Mouse (Mus musculus): ENCODE results near the gene Tmem209. TPM values are rescaled to one million over a fixed set of nuclear protein-coding genes. Genes with fewer than 3 reads are reported as not detected.

Gene Tmem209
- polyA plus RNA-seq, 1 experiment = 33.2 TPM

DNA sequence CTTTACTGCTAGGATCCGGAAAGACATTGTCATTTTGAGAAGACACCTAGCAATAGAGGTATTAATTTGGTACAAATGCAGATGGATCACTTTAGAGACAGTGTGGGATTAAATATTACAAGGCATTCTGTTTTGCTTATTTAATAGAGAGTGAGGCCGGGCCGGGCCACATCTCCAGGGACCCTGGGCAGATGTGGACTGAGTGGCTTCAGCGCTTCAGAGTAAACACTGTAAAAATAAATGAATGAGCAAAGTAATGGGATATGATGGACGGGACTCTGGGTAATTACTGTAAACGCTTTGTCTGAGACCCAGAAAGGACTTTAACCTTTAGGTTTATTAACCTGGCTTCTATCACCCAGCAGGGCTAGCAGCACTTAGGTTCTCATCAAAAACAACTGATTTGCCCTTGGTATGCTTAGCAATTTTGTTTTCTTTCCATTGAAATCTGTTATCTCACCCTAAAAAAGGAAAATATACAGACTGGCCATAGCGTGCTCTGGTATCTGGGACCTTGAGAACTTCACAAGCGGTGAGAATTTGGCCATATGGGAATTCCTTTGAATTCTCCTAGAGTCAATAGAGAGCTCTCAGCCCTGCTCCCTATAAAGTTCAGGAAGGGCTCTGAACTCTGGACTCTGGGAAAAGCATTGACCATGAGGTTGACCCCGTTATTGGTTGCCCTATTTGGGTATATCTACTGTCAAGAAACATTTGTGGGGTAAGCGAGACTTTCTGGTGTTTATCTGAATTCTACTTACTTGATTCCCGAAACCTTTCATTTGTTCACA is 31.6 kb upstream of the Tmem209 start, which contains the start of gene Cpa2:
TSS of gene Cpa2 (plus strand) at position 574 of the 791 bp plus-strand sequence.
- Histone ChIP-seq H3K27ac (ENCODE audit: insufficient read depth, low read length) (no peak within 1 kb of the TSS), H3K4me1 (ENCODE audit: control insufficient read depth, insufficient read depth, low read length) (peaks cover 3% of the 10 kb centered on the region; the same call in 1 of the 2 replicates), H3K4me3 (ENCODE audit: insufficient read depth, low read length) (no peak within 1 kb of the TSS)
- TF ChIP-seq POLR2A (IDR thresholded peaks at IDR 0.05; ENCODE audit: extremely low read depth, insufficient read depth, low read length) (no peak), CTCF (IDR thresholded peaks at IDR 0.05; ENCODE audit: extremely low read depth, insufficient read depth, low read length) (no peak)

DNA sequence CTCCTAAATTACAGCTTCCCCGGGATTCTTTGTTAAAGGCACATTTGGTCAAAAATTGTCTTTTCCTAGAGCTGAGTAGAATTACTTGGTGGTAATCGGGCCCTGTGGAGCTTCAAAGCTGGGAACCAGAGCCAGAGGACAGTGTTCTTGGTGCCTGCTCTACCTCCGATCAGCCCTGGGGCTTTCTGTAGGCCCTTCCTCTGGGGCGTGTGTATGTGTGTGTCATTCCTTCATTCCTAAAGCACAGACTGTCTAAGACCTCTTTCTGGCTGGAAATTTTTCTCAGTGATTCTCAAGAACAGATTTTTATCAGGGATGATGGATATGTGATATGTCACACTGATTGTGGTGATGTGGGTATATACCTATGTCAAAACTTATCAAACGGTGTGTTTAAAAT is 29.2 kb upstream of the Tmem209 start:
- H3K4me1 ChIP-seq (ENCODE audit: control insufficient read depth, insufficient read depth, low read length) = no peaks in the 10 kb centered on the region
- no peak overlapping the region for H3K27ac ChIP-seq (ENCODE audit: insufficient read depth, low read length)
- no peak overlapping the region for H3K4me3 ChIP-seq (ENCODE audit: insufficient read depth, low read length)
- TF ChIP-seq CTCF (IDR thresholded peaks at IDR 0.05; ENCODE audit: extremely low read depth, insufficient read depth, low read length) = no peak
- TF ChIP-seq POLR2A (IDR thresholded peaks at IDR 0.05; ENCODE audit: extremely low read depth, insufficient read depth, low read length) = no peak

DNA sequence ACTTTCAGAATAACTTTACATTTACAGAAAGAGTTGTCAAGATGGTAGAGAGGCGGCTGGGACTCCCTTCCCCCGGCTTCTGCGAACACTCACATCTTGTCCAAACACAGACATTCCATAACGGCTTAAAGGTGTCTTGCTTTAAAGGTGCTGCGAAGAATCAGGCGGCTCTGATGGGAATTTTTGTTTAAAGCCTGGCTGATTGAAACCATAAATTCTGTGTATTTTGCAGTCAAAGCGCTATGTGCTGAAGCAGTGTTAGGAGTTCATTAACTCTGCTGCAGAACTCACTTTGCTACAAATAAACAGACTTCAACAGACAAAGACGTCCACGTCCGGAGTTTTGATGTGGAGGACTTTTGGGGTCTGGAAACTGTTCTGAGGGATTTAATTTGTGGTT is 28.7 kb upstream of the Tmem209 start:
- no peak for TF ChIP-seq CTCF (IDR thresholded peaks at IDR 0.05; ENCODE audit: extremely low read depth, insufficient read depth, low read length)
- TF ChIP-seq POLR2A (IDR thresholded peaks at IDR 0.05; ENCODE audit: extremely low read depth, insufficient read depth, low read length) = no peak
- H3K27ac ChIP-seq (ENCODE audit: insufficient read depth, low read length) = no peak overlapping the region
- no peaks in the 10 kb centered on the region for H3K4me1 ChIP-seq (ENCODE audit: control insufficient read depth, insufficient read depth, low read length)
- H3K4me3 ChIP-seq (ENCODE audit: insufficient read depth, low read length) = no peak overlapping the region

DNA sequence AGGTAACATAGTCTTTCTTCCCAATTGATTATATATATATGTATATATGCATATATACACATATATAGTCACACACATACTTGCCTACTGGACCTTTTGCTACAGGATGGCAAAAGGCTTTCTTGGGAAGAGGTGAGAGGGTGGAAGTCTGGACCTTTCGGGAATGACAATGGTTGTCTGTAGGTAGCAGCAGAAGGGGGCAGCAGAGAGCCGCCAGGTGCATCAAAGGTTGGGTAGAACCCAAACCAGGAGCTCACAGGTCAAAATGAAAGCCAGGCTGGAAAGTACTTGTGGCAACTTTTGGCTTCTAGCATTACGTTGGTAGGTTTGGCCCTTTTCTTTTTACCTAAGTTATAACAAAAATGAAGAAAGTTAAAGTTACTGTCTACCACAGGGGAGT is 25.8 kb upstream of the Tmem209 start:
- no peak overlapping the region for H3K4me3 ChIP-seq (ENCODE audit: insufficient read depth, low read length)
- H3K27ac ChIP-seq (ENCODE audit: insufficient read depth, low read length) = no peak overlapping the region
- no peaks in the 10 kb centered on the region for H3K4me1 ChIP-seq (ENCODE audit: control insufficient read depth, insufficient read depth, low read length)
- peak; percentile 52 for TF ChIP-seq CTCF (IDR thresholded peaks at IDR 0.05; ENCODE audit: extremely low read depth, insufficient read depth, low read length)
- TF ChIP-seq POLR2A (IDR thresholded peaks at IDR 0.05; ENCODE audit: extremely low read depth, insufficient read depth, low read length) = no peak

DNA sequence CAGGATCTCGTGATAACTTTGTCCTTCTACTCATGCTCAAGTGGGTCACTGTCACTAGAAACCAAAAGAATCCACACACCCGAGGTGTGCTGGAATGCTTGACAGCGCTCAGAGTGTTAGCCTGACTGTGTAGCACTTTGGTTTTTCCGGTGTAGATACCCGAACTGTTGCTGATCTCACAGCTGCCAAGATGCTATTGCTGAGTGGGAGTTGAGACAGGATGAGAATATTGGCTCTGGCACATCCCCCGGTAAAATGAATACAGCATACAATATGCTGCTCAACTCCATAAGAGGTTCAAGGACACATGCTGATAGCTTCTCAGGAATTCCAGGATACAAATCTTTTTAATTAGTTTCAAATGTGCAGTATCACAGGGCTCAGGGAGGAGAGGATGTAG is 19.2 kb upstream of the Tmem209 start:
- Histone ChIP-seq H3K4me3 (ENCODE audit: insufficient read depth, low read length) (no peak overlapping the region), H3K4me1 (ENCODE audit: control insufficient read depth, insufficient read depth, low read length) (peaks cover 2% of the 10 kb centered on the region), H3K27ac (ENCODE audit: insufficient read depth, low read length) (no peak overlapping the region)
- no peak for TF ChIP-seq POLR2A (IDR thresholded peaks at IDR 0.05; ENCODE audit: extremely low read depth, insufficient read depth, low read length)
- no peak for TF ChIP-seq CTCF (IDR thresholded peaks at IDR 0.05; ENCODE audit: extremely low read depth, insufficient read depth, low read length)

DNA sequence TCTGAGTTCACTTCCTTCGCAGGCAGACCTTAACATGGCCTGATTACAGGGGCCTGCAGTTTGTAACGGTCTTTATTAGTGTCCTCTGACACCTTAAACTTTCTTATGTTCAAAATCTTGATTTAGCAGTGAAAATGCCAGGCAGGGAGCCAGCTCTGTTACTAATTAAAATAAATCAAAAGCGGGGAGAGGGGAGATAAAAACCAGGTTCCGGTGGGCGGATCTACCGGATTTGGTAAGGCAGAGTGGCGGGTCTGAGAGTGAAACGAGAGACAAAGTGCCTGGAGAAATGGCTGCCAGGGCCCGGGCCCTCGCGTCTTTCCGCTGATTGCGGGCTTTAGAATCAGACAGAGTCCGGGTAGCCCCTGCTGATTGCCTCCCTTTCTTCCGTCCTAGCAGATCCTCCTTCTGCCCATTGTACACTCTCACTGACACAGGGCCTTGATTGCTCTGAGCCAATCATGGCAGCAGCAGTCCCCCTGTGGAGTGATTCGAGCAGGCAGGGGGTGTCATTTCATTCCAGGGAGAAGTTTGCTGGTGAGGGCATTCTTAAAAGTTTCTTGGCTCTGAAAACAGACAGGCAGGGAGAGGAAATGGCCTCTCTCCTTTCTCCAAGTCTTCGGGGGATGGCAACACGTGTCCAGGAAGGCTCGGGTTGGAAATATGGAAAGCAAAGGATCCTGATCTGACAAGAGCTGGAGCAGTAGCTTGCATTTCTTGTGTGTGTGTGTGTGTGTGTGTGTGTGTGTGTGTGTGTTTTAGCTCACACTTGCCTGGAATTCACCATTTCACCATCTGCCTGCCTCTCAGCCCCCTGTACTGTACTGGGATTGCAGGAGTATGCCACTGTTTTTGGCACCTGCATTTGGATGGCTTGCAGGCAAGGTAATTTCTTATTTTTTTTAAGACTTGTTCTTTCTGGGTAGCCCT is 17.3 kb upstream of the Tmem209 start:
- TF ChIP-seq POLR2A (IDR thresholded peaks at IDR 0.05; ENCODE audit: extremely low read depth, insufficient read depth, low read length) (no peak), CTCF (IDR thresholded peaks at IDR 0.05; ENCODE audit: extremely low read depth, insufficient read depth, low read length) (no peak)
- no peak overlapping the region for H3K27ac ChIP-seq (ENCODE audit: insufficient read depth, low read length)
- peaks cover 2% of the 10 kb centered on the region for H3K4me1 ChIP-seq (ENCODE audit: control insufficient read depth, insufficient read depth, low read length)
- H3K4me3 ChIP-seq (ENCODE audit: insufficient read depth, low read length) = no peak overlapping the region

DNA sequence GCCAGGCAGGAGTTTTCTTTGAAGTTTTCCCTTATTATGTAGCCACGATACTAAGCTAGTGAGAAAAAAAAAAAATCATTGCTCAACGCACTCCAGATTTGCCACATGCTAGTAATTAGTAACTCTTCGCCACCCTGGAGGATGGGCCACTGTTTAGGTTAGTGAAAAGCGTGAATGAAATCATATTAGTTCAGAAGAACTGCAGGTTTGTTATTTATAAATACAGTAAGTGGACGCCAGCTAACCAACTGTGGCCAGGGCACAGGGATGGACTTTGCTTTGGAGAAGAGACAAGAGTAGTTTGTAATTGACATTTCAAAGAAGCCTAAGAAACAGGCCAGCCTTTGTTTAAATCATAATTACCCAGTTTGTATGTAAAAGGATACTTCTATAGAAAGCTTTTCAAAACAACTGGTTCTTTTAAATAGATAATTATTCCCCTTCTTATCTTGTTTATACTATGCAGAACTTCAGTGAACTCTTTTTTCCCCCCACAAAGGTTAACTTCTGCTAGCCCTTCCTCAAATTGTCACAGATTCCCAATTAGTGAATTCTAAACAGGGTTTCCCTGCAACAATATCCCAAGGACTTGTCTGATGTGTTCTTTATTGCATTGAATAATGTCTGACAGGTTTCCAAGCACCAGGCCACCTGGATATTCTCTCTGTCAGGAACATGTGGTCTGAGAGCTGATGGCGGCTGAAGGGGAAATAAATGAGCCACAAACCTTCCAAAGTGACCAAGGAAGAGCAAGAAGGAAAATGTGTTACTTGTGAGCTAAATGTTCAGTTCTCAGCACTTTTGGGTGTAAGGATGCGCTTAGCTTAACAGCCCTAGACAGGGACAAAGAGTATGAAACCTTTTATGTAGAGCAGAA is 16.1 kb upstream of the Tmem209 start:
- Histone ChIP-seq H3K27ac (ENCODE audit: insufficient read depth, low read length) (no peak overlapping the region), H3K4me3 (ENCODE audit: insufficient read depth, low read length) (no peak overlapping the region), H3K4me1 (ENCODE audit: control insufficient read depth, insufficient read depth, low read length) (peaks cover 2% of the 10 kb centered on the region)
- TF ChIP-seq CTCF (IDR thresholded peaks at IDR 0.05; ENCODE audit: extremely low read depth, insufficient read depth, low read length) = no peak
- TF ChIP-seq POLR2A (IDR thresholded peaks at IDR 0.05; ENCODE audit: extremely low read depth, insufficient read depth, low read length) = no peak

DNA sequence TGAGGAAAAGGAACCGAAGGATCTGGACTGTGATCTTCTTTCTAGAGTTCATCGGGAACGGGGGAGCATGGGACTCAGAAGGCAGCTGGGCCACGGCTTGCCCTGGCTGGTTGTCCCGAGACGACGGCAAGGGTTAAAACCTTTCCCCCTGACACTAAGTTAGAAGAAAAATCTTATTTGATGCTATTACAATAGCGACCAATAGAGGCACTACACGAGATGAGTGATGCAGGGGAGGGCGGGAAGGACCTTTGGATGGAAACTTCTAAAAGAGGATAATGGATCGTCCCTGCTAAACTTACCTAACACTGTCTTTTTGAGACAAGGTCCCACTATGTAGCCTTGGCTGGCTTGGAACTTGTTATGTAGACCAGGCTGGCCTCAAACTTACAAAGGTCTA is 10.8 kb upstream of the Tmem209 start:
- no peak for TF ChIP-seq CTCF (IDR thresholded peaks at IDR 0.05; ENCODE audit: extremely low read depth, insufficient read depth, low read length)
- no peak for TF ChIP-seq POLR2A (IDR thresholded peaks at IDR 0.05; ENCODE audit: extremely low read depth, insufficient read depth, low read length)
- H3K4me1 ChIP-seq (ENCODE audit: control insufficient read depth, insufficient read depth, low read length) = no peaks in the 10 kb centered on the region
- H3K4me3 ChIP-seq (ENCODE audit: insufficient read depth, low read length) = no peak overlapping the region
- H3K27ac ChIP-seq (ENCODE audit: insufficient read depth, low read length) = no peak overlapping the region

DNA sequence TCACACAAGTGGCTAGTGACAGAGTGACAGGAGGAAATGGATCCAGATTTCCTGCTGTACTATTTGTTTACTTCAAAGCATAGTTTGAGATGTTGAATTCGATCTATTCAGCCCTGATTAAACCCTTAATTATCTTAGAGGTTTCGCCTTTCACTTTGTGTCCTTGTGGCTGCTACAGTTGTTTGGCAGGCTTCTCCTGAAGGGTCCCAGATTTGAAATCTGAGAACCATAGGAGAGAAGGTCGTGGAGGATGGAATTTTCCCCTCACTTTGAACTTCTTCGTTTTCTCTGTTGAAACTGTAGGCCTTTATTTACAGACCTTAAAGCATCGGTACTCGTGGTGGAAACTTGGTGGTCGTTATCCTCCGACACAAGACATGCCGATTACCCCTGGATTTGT is 4.7 kb upstream of the Tmem209 start:
- Histone ChIP-seq H3K4me1 (ENCODE audit: control insufficient read depth, insufficient read depth, low read length) (no peaks in the 10 kb centered on the region), H3K4me3 (ENCODE audit: insufficient read depth, low read length) (no peak overlapping the region), H3K27ac (ENCODE audit: insufficient read depth, low read length) (no peak overlapping the region)
- TF ChIP-seq CTCF (IDR thresholded peaks at IDR 0.05; ENCODE audit: extremely low read depth, insufficient read depth, low read length) (no peak), POLR2A (IDR thresholded peaks at IDR 0.05; ENCODE audit: extremely low read depth, insufficient read depth, low read length) (no peak)

All from cortical plate, adult 2 months (tissue).